Mouse (Mus musculus): ENCODE results near the gene Aspdh. TPM values are rescaled to one million over a fixed set of nuclear protein-coding genes. Genes with fewer than 3 reads are reported as not detected.
A peak's percentile ranks its signal among the peaks of the same experiment; 100 is the strongest.

The Aspdh gene
- total RNA-seq, 1 experiment from 2014 or later, result 0.61 TPM

DNA sequence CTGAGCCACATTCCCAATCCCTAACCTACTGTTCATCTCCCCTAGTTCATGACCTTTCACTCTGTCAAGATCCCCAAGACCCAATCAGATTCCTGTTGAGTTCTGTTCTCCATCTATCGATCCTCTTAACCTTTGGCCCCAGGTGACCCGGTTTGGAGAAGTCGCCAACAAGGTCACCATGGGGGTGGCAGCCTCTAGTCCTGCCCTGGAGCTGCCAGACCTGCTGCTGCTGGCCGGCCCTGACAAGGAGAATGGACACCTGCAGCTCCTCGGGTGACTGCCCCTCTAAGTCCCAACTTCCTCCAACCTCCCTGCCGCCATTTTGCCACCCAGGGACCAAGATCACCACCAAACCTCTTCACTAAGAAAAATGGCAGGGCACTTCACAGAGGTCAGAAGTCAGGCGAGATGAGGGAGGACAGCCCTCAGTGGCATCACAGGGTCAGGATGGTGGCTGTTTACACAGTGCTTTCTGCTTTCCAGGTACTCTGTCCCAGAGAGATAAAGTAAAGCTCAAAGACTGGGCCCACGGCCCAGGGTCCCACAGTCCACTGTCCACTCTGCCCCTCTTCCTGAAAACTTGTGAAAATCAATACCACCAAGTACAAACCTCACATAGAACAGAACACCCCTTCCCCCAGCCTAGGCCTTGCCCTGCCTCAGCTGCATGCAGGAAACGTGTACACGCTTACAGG lies 32.3 kb downstream of the Aspdh start:
- no peak for DNase-seq

- no peak for DNase-seq
Observed at GRCm38 (mm10) chr7:44498922-44499321, 33.7 kb downstream of the Aspdh start.

DNA sequence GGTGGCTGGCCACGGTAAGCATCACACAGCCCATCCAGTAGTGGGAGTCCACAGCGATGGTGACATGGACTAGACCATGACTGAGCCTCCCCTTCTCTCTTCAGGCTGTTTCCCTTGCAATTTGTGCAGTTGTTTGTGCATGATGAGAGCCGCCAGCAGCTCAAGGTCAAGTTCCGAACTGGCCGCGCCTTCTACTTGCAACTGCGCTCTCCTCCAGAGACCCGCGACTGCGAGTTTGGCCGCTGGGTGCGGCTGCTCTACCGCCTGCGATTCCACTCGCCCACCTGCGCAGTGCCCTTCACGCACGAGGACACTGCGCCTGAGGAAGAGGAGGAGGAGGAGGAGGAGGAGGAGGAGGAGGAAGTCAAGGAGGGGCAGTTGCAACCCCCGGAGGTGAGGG lies 34.9 kb downstream of the Aspdh start:
- DNase-seq, result no peak

GRCm38 (mm10) chr7:44501563-44502115 lies 36.4 kb downstream of the Aspdh start:
- DNase-seq, result peak; percentile 68

DNA sequence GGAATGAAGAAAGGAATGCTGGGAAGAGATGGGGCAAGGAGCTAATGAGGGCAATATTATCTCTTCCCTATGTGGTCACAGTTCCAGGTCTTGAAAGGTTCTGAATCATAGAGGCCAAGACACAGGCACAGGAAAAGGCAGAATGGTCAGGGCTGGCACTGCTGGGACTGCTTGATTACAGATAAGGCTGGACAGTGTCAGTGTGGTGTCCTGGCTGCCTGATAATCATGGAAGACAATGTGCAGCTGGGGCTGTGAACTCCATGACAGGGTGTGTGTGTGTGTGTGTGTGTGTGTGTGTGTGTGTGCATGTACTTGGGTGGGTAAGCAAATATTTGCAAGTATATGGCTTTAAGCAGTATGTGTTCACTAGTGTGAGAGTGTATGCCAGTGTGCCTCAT lies 42.3 kb downstream of the Aspdh start:
- DNase-seq, result no peak

Small RNAs within 50 kb of the gene (microRNA-seq; reads per million reads assigned to microRNA genes)
- 0.69 to 2.1 reads per million in 2 experiments for gene Mir7052

Other genes with a start within 250 kb of the Aspdh start
- not detected in 2 replicates for gene Klk1b5, start 249.4 kb upstream of the Aspdh start, total RNA-seq (2021)
- not detected in 2 replicates for gene Klk1, start 240.0 kb upstream of the Aspdh start, total RNA-seq (2021)
- gene Gm36864, start 229.2 kb upstream of the Aspdh start, total RNA-seq (2021), result not detected in 2 replicates
- gene 1700028J19Rik, start 218.7 kb upstream of the Aspdh start, total RNA-seq (2021), result 0.70 and 1.6 TPM in 2 replicates
- 71.3 and 125 TPM in 2 replicates for gene 2410002F23Rik, start 218.7 kb upstream of the Aspdh start, total RNA-seq (2021)
- not detected in 2 replicates for gene Acp4, start 208.0 kb upstream of the Aspdh start, total RNA-seq (2021)
- gene Gm15517, start 203.9 kb upstream of the Aspdh start, total RNA-seq (2021), result not detected in 2 replicates
- 3.4 and 3.6 TPM in 2 replicates for gene Clec11a, start 158.5 kb upstream of the Aspdh start, total RNA-seq (2021)
- gene Shank1, start 155.1 kb upstream of the Aspdh start, total RNA-seq (2021), result 8.5 and 10.4 TPM in 2 replicates
- 4.1 and 5.7 TPM in 2 replicates for gene Syt3, start 81.3 kb upstream of the Aspdh start, total RNA-seq (2021)
- 2.3 TPM in 1 of 2 replicates, not detected in the other for gene 1700008O03Rik, start 79.6 kb upstream of the Aspdh start, total RNA-seq (2021)
- 4.3 and 5.8 TPM in 2 replicates for gene Lrrc4b, start 36.4 kb upstream of the Aspdh start, total RNA-seq (2021)
- gene Josd2, start 2.6 kb downstream of the Aspdh start, total RNA-seq (2021), result 43.9 and 49.2 TPM in 2 replicates
- 83.9 and 97.6 TPM in 2 replicates for gene Emc10, start 31.1 kb downstream of the Aspdh start, total RNA-seq (2021)
- 12.3 and 17.5 TPM in 2 replicates for gene Fam71e1, start 31.2 kb downstream of the Aspdh start, total RNA-seq (2021)
- gene Mybpc2, start 59.3 kb downstream of the Aspdh start, total RNA-seq (2021), result not detected in 2 replicates
- 0.43 TPM in 1 of 2 replicates, not detected in the other for gene Spib, start 66.7 kb downstream of the Aspdh start, total RNA-seq (2021)
- gene Pold1, start 83.5 kb downstream of the Aspdh start, total RNA-seq (2021), result 14.2 and 22.6 TPM in 2 replicates
- 133 and 140 TPM in 2 replicates for gene Nr1h2, start 88.6 kb downstream of the Aspdh start, total RNA-seq (2021)
- 0.88 TPM in 1 of 2 replicates, not detected in the other for gene Napsa, start 107.0 kb downstream of the Aspdh start, total RNA-seq (2021)
- 5.9 and 6.0 TPM in 2 replicates for gene Kcnc3, start 125.3 kb downstream of the Aspdh start, total RNA-seq (2021)
- gene Myh14, start 205.5 kb downstream of the Aspdh start, total RNA-seq (2021), result 2.8 and 4.3 TPM in 2 replicates
- gene Izumo2, start 243.4 kb downstream of the Aspdh start, total RNA-seq (2021), result not detected in 2 replicates

All from adrenal gland, postnatal 25 days (tissue).